Mouse (Mus musculus): ENCODE data around the gene Gm10260.

Gm10260 gene

DNA sequence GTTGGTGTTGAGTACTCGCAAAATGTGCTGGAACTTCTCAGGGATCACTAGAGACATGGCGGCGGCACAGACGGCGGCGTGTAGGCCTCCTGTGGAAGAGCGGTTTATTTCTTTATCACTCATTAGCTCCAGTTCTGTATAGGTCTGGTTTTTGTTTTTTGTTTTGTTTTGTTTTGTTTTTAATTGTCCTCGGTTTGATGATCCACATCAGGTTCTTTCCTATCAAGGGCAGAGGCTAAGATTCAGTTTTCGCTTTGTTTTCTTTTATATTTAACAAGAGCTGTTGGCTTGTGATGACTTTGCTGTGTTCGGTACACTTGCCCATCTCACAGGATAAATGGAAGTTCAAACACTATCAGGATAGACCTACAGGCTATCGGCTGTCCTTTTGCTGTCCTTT, at the start of gene Gm10260:
Gene Gm10260 (minus strand): TSS at position 101 of the 400 bp plus-strand sequence.
- DNase-seq (ENCODE audit: low read depth) = no peak

- no peak for DNase-seq (ENCODE audit: low read depth)
These were observed 49.4 kb upstream of the Gm10260 start for GRCm38 (mm10) chr13:97809828-97810227.

GRCm38 (mm10) chr13:97805907-97806306, 45.5 kb upstream of the Gm10260 start:
- DNase-seq (ENCODE audit: low read depth) = no peak

DNA sequence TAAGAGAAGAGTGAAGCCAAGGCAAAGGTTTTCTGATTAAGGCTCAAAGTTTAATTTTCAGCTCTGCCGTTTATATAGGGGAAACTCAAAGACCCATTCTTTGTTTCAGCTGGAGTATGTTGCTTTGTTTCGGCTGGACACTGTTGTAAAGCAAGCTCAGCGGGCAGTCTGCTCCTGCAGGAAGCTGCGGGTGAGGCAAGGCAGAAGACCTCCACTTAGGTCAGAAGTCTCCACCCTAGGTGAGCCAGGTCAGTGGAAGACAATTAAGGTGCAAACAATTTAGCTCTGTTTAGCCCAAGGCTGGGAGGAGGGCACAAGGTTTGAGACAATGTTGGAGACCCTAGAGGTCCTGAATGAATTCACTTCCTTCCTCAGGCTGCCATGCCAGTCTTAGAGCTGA, 42.0 kb upstream of the Gm10260 start:
- DNase-seq (ENCODE audit: low read depth) = no peak

- DNase-seq (ENCODE audit: low read depth) = no peak
These were observed 37.0 kb upstream of the Gm10260 start for GRCm38 (mm10) chr13:97797462-97797861.

DNA sequence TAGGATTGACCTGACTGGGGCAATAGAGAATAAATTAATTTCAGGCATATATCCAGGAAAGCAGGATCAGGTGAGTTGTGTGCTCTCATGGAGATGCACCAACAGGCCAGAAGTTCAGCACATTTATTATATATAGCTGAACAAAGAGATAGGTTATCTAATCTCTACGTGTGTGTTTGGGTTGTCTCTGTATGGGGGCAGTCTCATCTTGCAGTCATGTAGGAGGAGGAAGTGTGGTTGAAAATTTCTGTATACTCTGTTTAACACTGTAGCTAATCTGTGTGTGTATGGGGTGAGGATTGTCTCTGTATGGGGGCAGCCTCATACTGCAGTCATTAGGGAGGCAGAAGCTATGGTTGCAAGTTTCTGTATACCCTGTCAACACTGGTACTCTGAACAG, 34.3 kb upstream of the Gm10260 start:
- no peak for DNase-seq (ENCODE audit: low read depth)

GRCm38 (mm10) chr13:97793932-97794331, 33.5 kb upstream of the Gm10260 start:
- DNase-seq (ENCODE audit: low read depth) = no peak

GRCm38 (mm10) chr13:97791664-97792063, 31.2 kb upstream of the Gm10260 start:
- no peak for DNase-seq (ENCODE audit: low read depth)

GRCm38 (mm10) chr13:97789782-97790450, 29.5 kb upstream of the Gm10260 start:
- DNase-seq (ENCODE audit: low read depth) = peak; percentile 3

GRCm38 (mm10) chr13:97785167-97785835, 24.9 kb upstream of the Gm10260 start:
- DNase-seq (ENCODE audit: low read depth) = no peak

DNA sequence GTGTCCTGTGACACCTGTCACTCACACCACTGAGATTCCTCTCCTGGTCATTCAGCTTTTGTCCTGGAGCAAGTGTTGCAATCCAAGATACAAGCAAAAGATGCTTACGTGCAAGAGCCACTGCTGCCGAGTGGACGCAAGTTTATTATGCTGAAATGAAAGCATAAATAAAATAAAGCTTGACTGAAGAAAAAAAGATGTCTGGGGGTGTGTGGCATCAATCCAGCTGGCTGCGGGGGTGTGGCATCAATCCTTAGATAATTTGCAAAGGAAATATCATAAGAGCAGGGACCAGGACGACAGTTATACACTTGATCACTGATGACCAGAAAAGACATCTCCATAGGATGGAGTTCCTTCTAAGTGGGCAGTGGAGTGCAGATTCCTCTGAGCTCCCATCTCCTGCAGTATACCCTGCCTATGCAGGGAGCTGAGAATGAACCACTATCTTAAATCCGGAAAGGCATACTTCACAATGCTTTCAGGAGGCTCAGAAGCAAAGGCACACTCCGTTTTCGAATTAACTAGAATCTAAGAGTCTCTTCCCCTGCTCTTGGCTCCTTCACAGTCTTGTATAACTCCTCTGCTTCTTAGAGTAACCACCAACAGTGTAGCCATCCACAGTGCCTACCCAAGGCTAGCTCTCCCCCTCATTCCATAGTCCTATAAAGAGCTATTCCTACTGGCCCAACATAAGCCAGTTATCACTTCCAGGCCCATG, 23.2 kb upstream of the Gm10260 start:
- no peak for DNase-seq (ENCODE audit: low read depth)

DNA sequence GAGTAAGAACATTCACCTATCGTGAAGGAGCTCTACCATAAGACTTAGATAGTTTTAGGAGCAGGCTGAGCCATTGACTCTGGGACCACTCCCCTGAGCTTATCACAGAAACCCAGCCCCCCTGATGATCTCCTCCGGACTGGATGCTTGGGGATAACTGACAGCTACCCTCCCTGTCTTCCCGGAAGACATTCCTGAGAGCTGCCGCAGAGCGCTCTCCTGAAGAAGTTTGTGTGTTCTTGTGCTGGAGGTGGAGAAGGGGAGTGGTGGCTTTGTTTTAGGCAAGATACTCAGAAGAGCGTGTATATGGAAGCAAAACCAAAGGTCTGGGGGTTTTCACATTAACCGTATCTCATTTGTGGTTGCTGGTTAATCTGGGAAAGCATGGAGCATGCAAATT, 21.6 kb upstream of the Gm10260 start:
- no peak for DNase-seq (ENCODE audit: low read depth)

- DNase-seq (ENCODE audit: low read depth) = no peak
These were observed 21.2 kb upstream of the Gm10260 start for GRCm38 (mm10) chr13:97781637-97782036.

DNA sequence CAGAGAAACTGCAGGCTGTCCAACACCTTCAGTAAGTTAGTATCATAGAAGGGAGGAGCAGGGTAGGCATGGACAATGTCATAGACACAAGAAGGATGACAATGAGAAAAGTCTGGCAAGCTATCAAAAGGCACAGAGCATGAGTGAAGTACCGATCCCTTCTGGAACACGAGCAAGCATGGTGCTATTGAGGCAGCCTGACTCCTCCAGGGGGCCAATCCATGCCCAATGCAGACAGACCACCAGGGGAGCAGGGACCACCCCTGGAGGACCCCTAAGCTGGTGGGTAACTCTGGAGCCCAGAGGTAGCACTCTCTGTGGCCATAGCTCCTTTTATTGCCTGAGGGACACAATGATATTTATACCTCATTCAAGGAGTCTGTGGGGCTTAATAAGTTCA, 20.1 kb upstream of the Gm10260 start:
- DNase-seq (ENCODE audit: low read depth) = no peak

DNA sequence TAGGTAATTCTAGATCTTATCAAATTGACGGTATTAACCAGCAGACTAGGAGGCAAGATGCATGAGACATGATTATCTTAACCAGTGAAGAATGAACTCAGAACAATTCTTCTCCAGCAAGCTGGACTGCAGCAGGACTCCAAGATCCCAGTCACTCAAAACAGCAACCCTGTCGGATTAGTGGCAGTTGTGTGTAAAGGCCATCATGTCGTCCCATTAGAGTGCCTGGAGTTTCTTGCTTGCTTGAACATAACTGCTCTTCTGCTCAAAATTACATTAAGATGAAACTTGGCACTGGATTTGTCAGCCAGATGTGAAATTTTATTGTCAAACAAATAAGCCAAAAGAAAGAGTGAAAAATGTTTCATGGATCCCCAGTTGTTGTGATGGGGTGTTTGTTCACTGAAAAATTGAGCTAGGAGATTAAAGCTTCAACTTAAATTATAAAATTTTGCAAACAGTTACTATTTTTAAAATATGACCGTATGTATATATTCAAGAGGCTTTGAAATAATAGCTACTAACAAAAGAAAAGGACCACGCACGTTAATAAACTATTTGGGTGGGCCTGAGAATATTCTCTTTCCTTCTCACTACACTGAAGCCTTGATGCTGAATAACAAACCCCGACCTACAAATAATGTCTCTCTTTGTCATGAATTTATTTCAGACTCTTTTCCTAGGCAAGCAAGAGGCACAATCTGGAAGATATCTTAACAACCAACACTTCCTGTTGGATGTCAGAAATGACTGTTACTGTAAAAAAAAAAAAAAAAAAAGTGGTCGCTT, 19.4 kb upstream of the Gm10260 start:
- DNase-seq (ENCODE audit: low read depth) = no peak

DNA sequence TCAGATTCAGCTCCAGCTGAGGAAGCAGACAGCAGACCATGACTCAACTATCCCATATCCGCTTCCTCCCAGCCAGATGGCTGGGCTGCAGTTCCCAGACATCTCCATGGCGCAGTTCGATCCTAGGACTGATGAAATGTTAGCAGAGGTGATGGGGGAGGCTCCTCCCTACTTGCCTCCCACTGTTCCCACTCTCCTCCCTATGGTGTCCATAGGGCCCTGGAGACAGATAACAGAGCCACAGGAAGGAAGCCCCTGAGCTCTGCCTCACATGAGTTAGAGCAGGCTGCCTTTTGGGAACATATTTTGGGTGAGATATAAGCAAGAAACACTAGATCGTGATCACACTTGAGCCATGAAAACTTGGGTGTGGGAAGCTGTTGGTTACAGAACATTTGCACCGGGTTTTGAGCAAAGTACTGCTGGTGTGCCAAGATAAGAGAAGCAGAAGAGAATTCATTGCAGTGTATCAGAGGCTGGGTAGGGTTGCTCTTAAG, 18.3 kb upstream of the Gm10260 start:
- DNase-seq (ENCODE audit: low read depth) = peak; percentile 10

DNA sequence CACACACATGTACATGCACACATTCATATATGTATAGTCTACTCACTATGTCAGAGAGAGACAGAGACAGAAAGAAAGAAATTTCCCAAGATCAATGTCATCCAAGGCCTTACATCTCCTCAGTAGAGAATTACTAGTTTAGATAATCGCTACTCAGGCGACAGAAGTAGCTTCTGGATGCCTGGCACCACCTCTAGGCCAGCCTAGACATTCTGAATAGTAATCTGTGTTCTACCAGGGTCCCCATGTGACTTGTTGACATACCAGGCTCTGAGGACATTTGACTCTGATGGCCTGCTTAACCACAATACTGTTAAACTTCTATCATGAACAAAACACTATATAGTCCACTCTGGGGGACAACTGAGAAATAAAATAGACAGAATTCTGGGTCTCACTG, 17.2 kb upstream of the Gm10260 start:
- DNase-seq (ENCODE audit: low read depth) = no peak

DNA sequence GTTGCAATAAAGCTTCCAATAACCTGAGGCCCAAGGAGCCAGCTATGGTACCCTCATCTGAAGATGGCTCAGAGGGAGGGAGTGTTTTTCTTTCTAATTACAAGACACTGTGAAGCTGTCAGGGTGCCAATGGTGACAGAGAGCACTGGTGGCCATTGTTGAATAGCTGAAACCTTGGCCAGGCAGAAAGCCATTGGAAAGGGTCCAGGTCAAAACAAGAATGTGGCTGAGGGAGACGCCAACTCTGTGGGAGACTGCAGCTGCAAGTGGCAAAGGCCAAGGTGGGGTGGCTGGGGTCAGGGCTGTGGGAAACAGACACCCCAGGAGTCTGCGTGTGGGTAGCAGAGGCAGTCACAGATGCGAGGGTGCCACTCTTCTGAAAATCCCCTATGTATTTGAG, 16.3 kb upstream of the Gm10260 start:
- no peak for DNase-seq (ENCODE audit: low read depth)

GRCm38 (mm10) chr13:97775907-97776306, 15.5 kb upstream of the Gm10260 start:
- no peak for DNase-seq (ENCODE audit: low read depth)

- no peak for DNase-seq (ENCODE audit: low read depth)
These were observed 14.5 kb upstream of the Gm10260 start for GRCm38 (mm10) chr13:97774740-97775425.

- no peak for DNase-seq (ENCODE audit: low read depth)
These were observed 8.8 kb upstream of the Gm10260 start for GRCm38 (mm10) chr13:97769205-97769604.

DNA sequence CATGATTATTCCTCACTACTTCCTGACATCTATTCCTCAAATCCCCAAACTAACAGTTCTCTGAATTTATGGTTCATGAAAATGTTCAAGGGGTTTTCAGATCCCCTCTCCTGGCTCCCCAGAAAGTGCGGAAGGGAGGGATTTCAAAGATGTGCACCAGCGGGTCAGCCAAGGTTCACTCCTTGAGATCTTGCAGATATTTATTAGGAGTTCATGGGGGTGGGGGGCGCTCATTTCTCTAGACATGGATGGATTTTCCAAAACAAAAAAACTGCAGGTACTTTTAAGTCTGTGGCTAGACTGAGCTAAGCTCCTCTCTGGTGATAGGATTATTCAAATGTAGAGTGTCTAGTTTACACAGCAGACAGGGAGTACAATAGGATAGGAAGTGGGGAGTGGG, 8.4 kb upstream of the Gm10260 start:
- DNase-seq (ENCODE audit: low read depth) = no peak
